Mouse (Mus musculus) embryonic facial prominence, embryonic 14.5 days (tissue): ENCODE measurements at regions not wholly inside any gene's neighbourhood (a gene's known extent, or its start where the extent isn't known, plus 50 kb on each side); places are given as distances from the start of the nearest gene placed in this dataset.

ENCODE experiments used
- ATAC-seq: fragments of 200-750 bp; cut with Nextera tagmentation; 2 replicates; pipeline ENCODE4 v1.8.0; 2017; ENCODE audit warnings: low read depth, moderate number of reproducible peaks, moderate TSS enrichment
- DNase-seq: peaks from one replicate; pipeline ENCODE4 v3.0.0-alpha.2; 2015; ENCODE audit warnings: low spot score
- H3K27ac ChIP-seq: fragments of 300-500 bp; sonication (generic); replicated peaks from 2 replicates; pipeline ENCODE4 v1.5.1; 2014; ENCODE audit warnings: low read depth, mild to moderate bottlenecking, low read length, moderate library complexity
- H3K27me3 ChIP-seq: fragments of 300-500 bp; sonication (generic); replicated peaks from 2 replicates; pipeline ENCODE4 v1.6.1; 2014; ENCODE audit warnings: low read length; ENCODE audit not compliant: control insufficient read depth, insufficient read depth
- H3K36me3 ChIP-seq: fragments of 300-500 bp; sonication (generic); 2 replicates; pipeline ENCODE4 v1.6.1; 2014; ENCODE audit warnings: low read length, mixed read lengths; ENCODE audit not compliant: control insufficient read depth, insufficient read depth
- H3K4me1 ChIP-seq: fragments of 300-500 bp; sonication (generic); 2 replicates; pipeline ENCODE4 v1.6.1; 2014; ENCODE audit warnings: antibody characterized with exemption, low read length; ENCODE audit not compliant: control insufficient read depth, insufficient read depth
- H3K4me2 ChIP-seq: fragments of 300-500 bp; sonication (generic); 2 replicates; pipeline ENCODE4 v1.6.1; 2014; ENCODE audit warnings: low read depth, mild to moderate bottlenecking, low read length, moderate library complexity, mixed read lengths
- H3K4me3 ChIP-seq: fragments of 300-500 bp; sonication (generic); 2 replicates; pipeline ENCODE4 v1.5.1; 2014; ENCODE audit warnings: low read depth, mild to moderate bottlenecking, low read length
- H3K9ac ChIP-seq: fragments of 300-500 bp; sonication (generic); 2 replicates; pipeline ENCODE4 v1.6.1; 2014; ENCODE audit warnings: low read depth, mild to moderate bottlenecking, low read length, moderate library complexity, mixed read lengths
- H3K9me3 ChIP-seq: fragments of 300-500 bp; sonication (generic); 2 replicates; pipeline ENCODE4 v1.6.1; 2016; ENCODE audit warnings: low read length; ENCODE audit not compliant: control insufficient read depth
- WGBS: fragments of 180-500 bp; shearing (Covaris S2); extraction: QIAGEN DNeasy Blood & Tissue Kit; methylation state at CpG from one replicate; pipeline ENCODE4 v1.1.7; 2014; 5-methylcytosine and 5-hydroxymethylcytosine counted together

DNA sequence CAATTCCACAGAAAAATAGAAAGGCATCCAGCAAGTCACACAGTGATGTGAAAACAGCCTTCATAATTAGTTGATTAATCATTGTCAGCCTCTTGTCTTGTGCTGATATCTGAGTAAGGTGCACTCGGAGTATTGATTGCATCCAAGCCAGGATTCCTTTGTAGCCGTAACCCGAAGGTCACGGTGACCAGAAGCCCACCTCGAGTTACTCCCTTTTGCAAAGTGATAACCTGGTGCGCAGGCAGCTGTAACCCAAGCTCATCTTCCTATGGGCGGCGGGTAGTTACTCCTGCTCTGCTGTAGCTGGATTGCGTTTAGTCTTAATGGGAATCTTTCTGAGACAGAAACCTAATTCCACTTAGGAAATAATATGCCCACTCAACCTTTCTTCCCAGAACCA lies 107.0 kb downstream of the Qrsl1 start:
- no peak for DNase-seq
- Histone ChIP-seq H3K36me3 (no peaks in the 10 kb centered on the region), H3K27me3 (no peaks in the 10 kb centered on the region), H3K9me3 (no peaks in the 10 kb centered on the region), H3K27ac (no peak overlapping the region), H3K4me1 (no peaks in the 10 kb centered on the region), H3K4me3 (no peak overlapping the region), H3K9ac (no peak overlapping the region), H3K4me2 (no peak overlapping the region)
- no peak for ATAC-seq
- 60% methylated on average over 9 of the region's 9 CpGs for WGBS

DNA sequence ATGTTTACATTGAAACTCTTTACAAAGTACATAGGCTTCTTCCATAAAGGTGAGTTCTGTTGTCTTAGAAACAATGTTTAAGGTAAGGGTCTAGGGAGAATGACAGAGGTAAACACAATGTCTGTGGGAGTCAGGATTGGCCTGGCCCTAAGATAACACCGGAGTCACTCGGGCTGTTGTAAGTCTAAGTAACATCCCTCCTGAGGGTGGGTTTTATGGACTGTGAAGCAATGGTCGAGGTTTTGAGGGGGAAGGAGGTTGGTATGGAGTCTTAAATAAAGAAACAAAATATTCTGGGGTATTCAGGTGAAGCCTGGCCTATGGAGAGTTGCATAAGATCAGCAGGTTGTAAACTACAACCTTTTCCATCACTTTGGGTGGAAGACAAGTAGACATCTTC lies 101.5 kb downstream of the Qrsl1 start:
- Histone ChIP-seq H3K9ac (no peak overlapping the region), H3K27me3 (no peaks in the 10 kb centered on the region), H3K9me3 (no peaks in the 10 kb centered on the region), H3K27ac (no peak overlapping the region), H3K4me2 (no peak overlapping the region), H3K4me3 (no peak overlapping the region), H3K36me3 (no peaks in the 10 kb centered on the region), H3K4me1 (no peaks in the 10 kb centered on the region)
- DNase-seq = no peak
- no peak for ATAC-seq
- WGBS = 83% methylated on average over 3 of the region's 3 CpGs

DNA sequence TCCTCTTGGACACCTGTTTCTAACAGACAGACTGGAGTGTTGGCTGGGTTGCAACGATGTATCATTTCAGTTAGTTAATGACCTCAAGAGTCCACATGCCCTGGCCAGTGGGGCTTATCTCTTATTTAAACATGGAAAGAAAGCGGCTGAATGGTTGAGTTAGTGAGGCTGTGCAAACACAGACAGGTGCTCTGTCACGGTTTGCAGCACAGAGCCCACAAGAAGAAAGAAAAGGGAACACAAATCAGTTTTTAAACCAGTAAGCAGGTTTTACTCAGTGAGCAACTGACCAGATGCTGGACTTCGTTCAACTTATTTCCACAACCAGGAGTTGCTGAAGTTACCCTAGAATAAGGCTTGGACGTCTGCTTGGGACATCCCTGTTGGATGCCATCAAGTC lies 86.3 kb downstream of the Qrsl1 start:
- Histone ChIP-seq H3K27ac (no peak overlapping the region), H3K9ac (no peak overlapping the region), H3K4me2 (no peak overlapping the region), H3K36me3 (no peaks in the 10 kb centered on the region), H3K27me3 (no peaks in the 10 kb centered on the region), H3K9me3 (no peaks in the 10 kb centered on the region), H3K4me3 (no peak overlapping the region), H3K4me1 (no peaks in the 10 kb centered on the region)
- WGBS = 66% methylated on average over 5 of the region's 5 CpGs
- peak; percentile 9 for DNase-seq
- ATAC-seq = no peak

DNA sequence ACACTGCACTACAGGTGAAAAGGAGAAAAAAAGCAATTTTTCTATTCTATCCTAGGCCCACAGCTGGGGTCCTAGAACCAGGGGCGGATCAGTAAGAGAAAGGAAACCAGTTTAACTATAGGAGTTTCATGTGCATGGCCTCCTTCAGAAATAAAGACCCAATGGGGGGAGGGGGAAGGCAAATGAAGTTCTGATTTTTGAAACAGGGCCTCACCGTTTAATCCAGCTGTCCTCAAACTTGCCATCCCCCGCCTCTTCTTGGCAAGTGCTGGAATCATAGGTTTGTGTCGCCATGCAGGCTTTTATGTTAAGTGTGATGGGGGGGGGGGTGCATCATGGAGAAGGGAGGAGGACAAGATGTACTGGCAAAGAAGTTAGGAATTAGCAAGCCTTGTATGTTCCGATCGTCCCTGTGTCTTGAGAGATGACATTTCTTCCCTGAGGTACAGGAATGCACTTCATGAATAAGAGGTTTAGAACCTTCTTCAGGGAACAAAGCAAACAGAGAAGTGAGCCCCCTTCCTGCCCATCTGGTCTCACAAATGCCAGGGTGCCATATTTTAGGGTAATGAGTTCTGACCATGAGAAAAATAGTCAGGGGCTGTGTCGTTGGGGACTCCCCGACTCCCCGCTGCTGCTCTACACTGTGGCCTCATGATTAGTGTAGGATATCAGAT lies 83.9 kb downstream of the Qrsl1 start:
- ATAC-seq = no peak
- 81% methylated on average over 9 of the region's 9 CpGs for WGBS

DNA sequence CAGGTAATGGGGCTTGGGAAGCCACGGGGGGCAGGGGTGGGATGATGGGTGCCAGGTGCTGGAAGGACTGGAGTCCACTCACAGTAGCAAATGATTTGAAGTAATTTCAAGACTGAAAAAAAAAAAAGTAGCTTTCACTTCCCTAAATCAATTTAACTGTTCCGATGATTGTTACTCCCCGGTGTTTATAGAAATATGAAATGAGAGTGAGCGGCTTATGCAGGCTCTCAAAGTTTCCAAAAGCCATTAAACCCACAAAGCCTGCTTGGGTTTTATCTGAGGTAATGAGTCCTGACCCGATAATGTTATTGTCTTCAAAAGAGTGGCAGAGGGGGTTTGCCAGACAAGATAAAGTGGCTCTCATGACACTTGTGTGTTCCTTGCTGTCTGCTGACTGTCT lies 82.9 kb downstream of the Qrsl1 start:
- Histone ChIP-seq H3K4me2 (no peak overlapping the region), H3K27ac (no peak overlapping the region), H3K9ac (no peak overlapping the region), H3K36me3 (no peaks in the 10 kb centered on the region), H3K4me3 (no peak overlapping the region), H3K9me3 (no peaks in the 10 kb centered on the region), H3K4me1 (no peaks in the 10 kb centered on the region), H3K27me3 (no peaks in the 10 kb centered on the region)
- 74% methylated on average over 5 of the region's 5 CpGs for WGBS
- DNase-seq = no peak
- no peak for ATAC-seq

More for the DNA sequence above, 83.9 kb downstream of the Qrsl1 start:
- Histone ChIP-seq H3K36me3 (no peaks in the 10 kb centered on the region), H3K9ac (no peak overlapping the region), H3K4me2 (no peak overlapping the region), H3K4me1 (no peaks in the 10 kb centered on the region), H3K27ac (no peak overlapping the region), H3K27me3 (no peaks in the 10 kb centered on the region), H3K9me3 (no peaks in the 10 kb centered on the region), H3K4me3 (no peak overlapping the region)
- no peak for DNase-seq

DNA sequence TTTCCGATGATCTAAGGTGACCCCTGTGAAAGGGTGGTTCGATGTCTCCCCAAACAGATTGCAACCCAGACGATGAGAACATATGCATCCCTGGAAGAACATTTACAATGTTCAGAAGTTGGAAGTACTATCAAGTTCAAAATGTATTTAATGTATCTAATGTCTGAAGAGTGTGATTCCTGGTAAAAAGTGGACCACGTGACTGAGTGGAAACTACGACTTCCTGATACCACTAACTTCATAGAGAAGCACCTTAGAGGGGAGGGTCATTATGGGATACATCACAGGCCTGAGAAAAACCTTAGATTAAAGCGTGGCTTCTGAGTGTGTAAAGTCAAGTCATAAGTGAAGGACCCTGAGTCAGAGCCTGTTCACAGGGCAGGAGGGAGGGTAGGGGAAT lies 82.1 kb downstream of the Qrsl1 start:
- H3K9me3 ChIP-seq = no peaks in the 10 kb centered on the region
- H3K4me1 ChIP-seq = no peaks in the 10 kb centered on the region
- 87% methylated on average over 6 of the region's 6 CpGs for WGBS
- no peaks in the 10 kb centered on the region for H3K36me3 ChIP-seq
- H3K27ac ChIP-seq = no peak overlapping the region
- no peak overlapping the region for H3K4me3 ChIP-seq
- no peak overlapping the region for H3K4me2 ChIP-seq
- H3K27me3 ChIP-seq = no peaks in the 10 kb centered on the region
- ATAC-seq (no peak), DNase-seq (no peak)
- H3K9ac ChIP-seq = no peak overlapping the region

DNA sequence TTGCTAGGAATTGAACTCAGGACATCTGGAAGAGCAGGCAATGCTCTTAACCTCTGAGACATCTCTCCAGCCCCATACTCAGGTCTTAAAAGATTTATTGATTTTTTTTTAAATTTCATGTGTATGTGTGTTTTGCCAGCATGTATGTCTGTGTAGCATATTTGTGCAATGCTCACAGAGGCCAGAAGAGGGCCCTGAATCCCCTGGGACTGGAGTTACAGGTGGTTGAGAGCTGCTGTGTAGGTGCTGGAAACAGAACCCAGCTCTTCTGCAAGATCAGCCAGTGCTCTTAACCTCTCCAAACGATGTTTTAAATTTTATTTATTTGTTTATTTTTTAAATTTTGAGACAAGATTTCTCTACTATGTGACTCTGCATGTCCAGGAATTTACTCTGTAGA lies 78.9 kb downstream of the Qrsl1 start:
- Histone ChIP-seq H3K4me2 (no peak overlapping the region), H3K4me1 (no peaks in the 10 kb centered on the region), H3K9ac (no peak overlapping the region), H3K27ac (no peak overlapping the region), H3K27me3 (no peaks in the 10 kb centered on the region), H3K9me3 (peaks cover 3% of the 10 kb centered on the region; the same call in 1 of the 2 replicates), H3K36me3 (no peaks in the 10 kb centered on the region), H3K4me3 (no peak overlapping the region)
- no peak for ATAC-seq
- WGBS = 79% methylated on average over 1 of the region's 1 CpGs
- no peak for DNase-seq

DNA sequence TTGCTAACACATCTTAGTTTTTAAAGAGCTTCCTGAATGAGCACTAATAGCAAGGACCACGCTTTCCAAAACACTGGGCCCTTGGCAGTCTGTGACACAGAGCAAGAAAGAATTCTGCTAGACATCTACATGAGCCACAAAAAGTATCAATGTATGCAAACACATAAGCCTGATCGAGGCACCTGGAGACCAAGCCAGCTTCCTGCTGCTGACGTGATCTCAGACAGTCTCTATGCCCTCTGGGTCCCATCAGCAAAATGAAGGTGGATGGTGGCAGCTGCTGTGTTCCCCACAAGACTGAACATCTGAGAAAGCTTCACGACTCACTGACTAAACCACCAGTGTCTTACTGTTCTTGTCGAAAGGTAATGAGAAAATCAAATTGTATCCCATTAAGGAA lies 77.5 kb downstream of the Qrsl1 start:
- H3K36me3 ChIP-seq = no peaks in the 10 kb centered on the region
- 64% methylated on average over 5 of the region's 5 CpGs for WGBS
- no peak overlapping the region for H3K9ac ChIP-seq
- H3K4me2 ChIP-seq = no peak overlapping the region
- no peak for DNase-seq
- H3K4me1 ChIP-seq = no peaks in the 10 kb centered on the region
- H3K27me3 ChIP-seq = no peaks in the 10 kb centered on the region
- ATAC-seq = no peak
- no peak overlapping the region for H3K27ac ChIP-seq
- peaks cover 5% of the 10 kb centered on the region; the same call in 1 of the 2 replicates for H3K9me3 ChIP-seq
- H3K4me3 ChIP-seq = no peak overlapping the region
